Mouse (Mus musculus): ENCODE results near the gene Phf21a. TPM values are rescaled to one million over a fixed set of nuclear protein-coding genes. Genes with fewer than 3 reads are reported as not detected.

Gene Phf21a
- polyA plus RNA-seq, 1 experiment: 104 TPM

DNA sequence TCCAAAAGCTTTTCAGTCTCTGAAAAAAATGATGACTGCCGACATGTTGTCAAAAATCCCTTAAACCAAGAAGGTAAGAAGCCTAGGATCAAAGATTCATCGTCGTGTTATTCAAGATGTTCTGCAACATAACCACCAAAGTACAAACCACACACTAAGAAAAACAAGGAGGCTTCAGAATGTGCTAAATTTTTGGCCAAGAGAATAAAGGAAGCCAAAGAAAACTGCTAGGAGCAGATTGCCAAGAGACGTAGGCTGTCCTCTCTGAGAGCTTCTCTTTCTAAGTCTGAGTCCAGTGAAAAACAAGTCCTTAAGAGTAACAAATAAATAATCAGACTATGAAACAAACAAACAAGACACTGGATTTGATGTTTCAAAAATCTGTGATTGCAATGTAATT lies 219.6 kb downstream of the Phf21a start:
- DNase-seq (ENCODE audit: low read depth): no peak
- TF ChIP-seq POLR2A (IDR thresholded peaks at IDR 0.05; ENCODE audit: borderline replicate concordance, extremely low read depth, insufficient read depth, insufficient read length, poor library complexity, severe bottlenecking): no peak
- no peak for TF ChIP-seq CTCF (IDR thresholded peaks at IDR 0.05; ENCODE audit: borderline replicate concordance, extremely low read depth, insufficient read depth, insufficient read length)

DNA sequence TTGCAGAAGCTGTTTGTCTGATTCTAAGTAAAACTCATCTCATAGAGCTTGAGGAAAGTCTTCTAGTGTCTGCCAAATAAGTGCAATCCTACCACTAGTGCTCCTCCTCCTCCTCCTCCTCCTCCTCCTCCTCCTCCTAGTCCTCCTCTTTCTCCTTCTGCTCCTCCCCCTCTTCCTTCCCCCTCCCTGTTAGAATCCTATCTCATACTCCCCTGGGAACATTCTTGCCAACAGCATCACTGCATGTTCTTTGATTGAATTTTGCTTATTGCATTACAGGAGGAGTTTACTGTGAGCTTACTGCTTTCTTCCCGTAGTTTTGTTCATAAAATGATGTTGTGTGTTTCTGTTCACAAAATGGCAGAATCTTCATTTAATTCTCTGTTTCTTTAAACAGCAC lies 221.1 kb downstream of the Phf21a start:
- TF ChIP-seq CTCF (IDR thresholded peaks at IDR 0.05; ENCODE audit: borderline replicate concordance, extremely low read depth, insufficient read depth, insufficient read length) (no peak), POLR2A (IDR thresholded peaks at IDR 0.05; ENCODE audit: borderline replicate concordance, extremely low read depth, insufficient read depth, insufficient read length, poor library complexity, severe bottlenecking) (no peak)
- no peak for DNase-seq (ENCODE audit: low read depth)

DNA sequence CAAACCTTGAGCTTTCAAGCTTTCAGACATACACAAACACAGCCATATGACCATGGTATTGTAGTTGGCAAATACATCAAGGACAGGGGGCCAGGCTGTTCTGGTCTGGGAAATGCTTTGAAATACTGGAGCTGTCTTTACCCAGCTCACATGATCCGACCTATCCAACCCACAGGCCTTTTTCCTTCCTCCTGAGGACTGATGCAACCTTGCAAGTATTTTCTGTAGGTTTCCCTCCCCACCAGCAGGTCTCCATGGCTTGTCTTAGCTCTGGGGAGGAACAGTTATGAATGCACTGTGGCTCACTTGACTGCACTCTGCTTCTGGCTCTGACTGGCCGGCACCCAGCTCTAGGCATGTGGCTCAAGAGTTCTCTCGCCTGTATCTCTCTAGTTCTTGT lies 223.7 kb downstream of the Phf21a start:
- TF ChIP-seq CTCF (IDR thresholded peaks at IDR 0.05; ENCODE audit: borderline replicate concordance, extremely low read depth, insufficient read depth, insufficient read length): no peak
- TF ChIP-seq POLR2A (IDR thresholded peaks at IDR 0.05; ENCODE audit: borderline replicate concordance, extremely low read depth, insufficient read depth, insufficient read length, poor library complexity, severe bottlenecking): no peak
- no peak for DNase-seq (ENCODE audit: low read depth)

DNA sequence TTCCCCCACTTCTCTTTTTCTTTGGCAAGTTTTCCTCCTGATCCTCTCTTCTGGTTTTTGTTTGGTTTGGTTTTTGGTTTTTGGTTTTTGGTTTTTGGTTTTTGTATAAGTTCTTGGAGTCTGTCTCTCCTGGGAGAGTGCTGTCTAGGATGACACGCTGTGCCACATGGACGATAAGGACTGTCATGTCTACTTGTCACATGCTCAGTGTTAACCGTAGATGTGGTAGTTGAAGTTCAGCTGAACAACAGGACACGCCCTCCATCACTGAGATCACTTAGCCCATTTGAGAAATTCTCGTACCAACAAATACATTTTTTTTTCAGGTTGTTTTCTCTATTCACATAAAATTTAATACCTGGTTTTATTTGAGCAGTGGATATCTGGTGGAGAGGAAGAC lies 224.3 kb downstream of the Phf21a start:
- TF ChIP-seq POLR2A (IDR thresholded peaks at IDR 0.05; ENCODE audit: borderline replicate concordance, extremely low read depth, insufficient read depth, insufficient read length, poor library complexity, severe bottlenecking) (no peak), CTCF (IDR thresholded peaks at IDR 0.05; ENCODE audit: borderline replicate concordance, extremely low read depth, insufficient read depth, insufficient read length) (no peak)

DNA sequence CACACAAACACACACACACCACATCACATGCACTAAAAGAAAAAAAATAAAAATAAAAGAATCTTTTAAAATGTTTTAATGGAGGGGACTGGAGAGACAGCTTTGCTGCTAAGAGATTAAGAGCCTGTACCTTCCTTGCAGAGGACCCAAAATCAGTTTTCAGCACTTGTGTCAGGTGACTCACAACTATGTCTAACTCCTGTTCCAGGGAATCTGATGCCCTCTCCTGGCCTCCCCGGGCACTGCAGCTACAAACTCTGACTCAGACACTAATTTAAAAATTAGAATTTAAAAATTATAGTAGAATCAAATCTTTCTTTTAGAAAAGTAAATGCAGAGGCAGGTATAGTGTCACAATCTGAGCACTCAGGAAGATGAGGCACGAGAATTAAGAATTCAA lies 229.8 kb downstream of the Phf21a start:
- no peak for DNase-seq (ENCODE audit: low read depth)

More for the DNA sequence above, 224.3 kb downstream of the Phf21a start:
- DNase-seq (ENCODE audit: low read depth): no peak

DNA sequence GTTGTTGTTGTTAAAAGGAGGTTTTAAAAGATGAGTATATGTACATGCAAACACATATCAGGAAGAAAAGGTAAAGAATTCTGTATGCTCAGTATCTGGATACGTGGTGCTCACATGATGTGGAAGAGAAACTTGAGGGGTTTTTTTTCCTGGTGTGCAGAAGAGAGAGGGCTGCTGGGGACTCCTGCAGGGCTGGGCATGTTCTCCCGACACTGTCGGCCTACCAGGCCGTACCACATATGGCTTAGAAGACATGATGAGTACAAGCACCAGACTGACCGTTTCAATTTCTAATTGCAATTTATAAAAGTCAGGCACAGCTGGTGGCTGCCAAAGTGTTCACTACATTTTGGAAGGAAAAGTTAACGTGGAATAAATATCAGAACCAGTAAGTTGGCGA lies 232.8 kb downstream of the Phf21a start:
- DNase-seq (ENCODE audit: low read depth): no peak
- TF ChIP-seq CTCF (IDR thresholded peaks at IDR 0.05; ENCODE audit: borderline replicate concordance, extremely low read depth, insufficient read depth, insufficient read length): no peak
- TF ChIP-seq POLR2A (IDR thresholded peaks at IDR 0.05; ENCODE audit: borderline replicate concordance, extremely low read depth, insufficient read depth, insufficient read length, poor library complexity, severe bottlenecking): no peak

More for the DNA sequence above, 229.8 kb downstream of the Phf21a start:
- no peak for TF ChIP-seq POLR2A (IDR thresholded peaks at IDR 0.05; ENCODE audit: borderline replicate concordance, extremely low read depth, insufficient read depth, insufficient read length, poor library complexity, severe bottlenecking)
- peak; percentile 56; the same call in 1 of the 2 replicates for TF ChIP-seq CTCF (IDR thresholded peaks at IDR 0.05; ENCODE audit: borderline replicate concordance, extremely low read depth, insufficient read depth, insufficient read length)

DNA sequence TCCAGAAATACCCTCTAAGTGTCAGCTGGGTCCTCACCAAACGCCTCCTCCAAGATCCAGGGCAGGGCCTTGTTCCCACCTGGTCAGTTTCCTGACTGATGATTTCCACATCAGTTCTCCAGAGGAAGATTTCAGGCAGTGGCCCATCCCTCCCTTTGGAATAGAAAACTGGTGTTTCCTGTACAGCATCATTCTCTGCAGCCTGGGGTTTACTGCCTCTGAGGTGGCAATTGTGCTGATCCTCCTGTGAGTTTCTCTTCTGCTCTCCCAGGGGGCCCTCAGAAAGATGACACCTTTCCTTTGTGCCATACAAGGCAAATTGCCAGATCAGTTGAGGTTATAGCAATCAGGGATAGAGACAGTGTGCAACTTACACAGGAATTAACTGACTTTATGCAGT lies 233.3 kb downstream of the Phf21a start:
- no peak for DNase-seq (ENCODE audit: low read depth)
- TF ChIP-seq CTCF (IDR thresholded peaks at IDR 0.05; ENCODE audit: borderline replicate concordance, extremely low read depth, insufficient read depth, insufficient read length) (no peak), POLR2A (IDR thresholded peaks at IDR 0.05; ENCODE audit: borderline replicate concordance, extremely low read depth, insufficient read depth, insufficient read length, poor library complexity, severe bottlenecking) (no peak)

DNA sequence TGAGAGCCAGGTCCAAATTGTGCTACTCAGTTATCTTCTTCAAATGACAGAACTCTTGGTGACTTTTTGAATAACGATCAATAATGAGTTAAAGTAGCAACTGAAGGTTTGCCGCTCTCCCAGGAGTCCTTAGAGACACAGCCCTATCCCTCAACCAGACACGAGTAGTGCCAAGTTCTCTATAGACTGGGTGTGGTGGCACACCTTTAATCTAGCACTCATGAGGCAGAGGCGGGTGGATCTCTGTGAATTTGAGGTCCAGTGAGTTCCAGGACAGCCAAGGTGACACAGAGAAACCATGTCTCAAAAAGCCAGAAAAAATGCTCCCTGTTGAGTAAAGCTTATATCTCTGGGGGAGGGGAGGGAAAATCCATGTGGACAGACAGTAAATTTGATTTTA lies 234.7 kb downstream of the Phf21a start:
- TF ChIP-seq POLR2A (IDR thresholded peaks at IDR 0.05; ENCODE audit: borderline replicate concordance, extremely low read depth, insufficient read depth, insufficient read length, poor library complexity, severe bottlenecking): no peak
- no peak for TF ChIP-seq CTCF (IDR thresholded peaks at IDR 0.05; ENCODE audit: borderline replicate concordance, extremely low read depth, insufficient read depth, insufficient read length)
- no peak for DNase-seq (ENCODE audit: low read depth)

DNA sequence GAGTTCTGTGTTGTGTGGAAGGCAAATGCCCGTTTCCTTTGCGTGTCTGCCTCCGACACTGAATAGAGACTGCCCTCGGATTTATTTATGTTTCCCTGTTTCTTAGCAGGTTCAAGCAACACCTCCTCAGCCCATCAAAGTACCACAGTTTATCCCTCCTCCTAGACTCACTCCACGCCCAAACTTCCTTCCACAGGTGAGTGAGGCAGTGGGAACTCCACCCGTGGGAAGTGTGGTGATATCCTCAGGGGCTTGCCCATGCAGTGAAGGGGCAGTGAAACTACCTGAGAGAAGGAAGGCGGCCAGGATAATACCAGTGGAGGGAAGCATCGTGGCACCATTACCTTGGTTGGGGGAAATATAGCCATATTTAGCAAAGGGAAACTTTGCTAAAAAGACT lies 235.3 kb downstream of the Phf21a start:
- no peak for DNase-seq (ENCODE audit: low read depth)
- TF ChIP-seq POLR2A (IDR thresholded peaks at IDR 0.05; ENCODE audit: borderline replicate concordance, extremely low read depth, insufficient read depth, insufficient read length, poor library complexity, severe bottlenecking) (no peak), CTCF (IDR thresholded peaks at IDR 0.05; ENCODE audit: borderline replicate concordance, extremely low read depth, insufficient read depth, insufficient read length) (no peak)

DNA sequence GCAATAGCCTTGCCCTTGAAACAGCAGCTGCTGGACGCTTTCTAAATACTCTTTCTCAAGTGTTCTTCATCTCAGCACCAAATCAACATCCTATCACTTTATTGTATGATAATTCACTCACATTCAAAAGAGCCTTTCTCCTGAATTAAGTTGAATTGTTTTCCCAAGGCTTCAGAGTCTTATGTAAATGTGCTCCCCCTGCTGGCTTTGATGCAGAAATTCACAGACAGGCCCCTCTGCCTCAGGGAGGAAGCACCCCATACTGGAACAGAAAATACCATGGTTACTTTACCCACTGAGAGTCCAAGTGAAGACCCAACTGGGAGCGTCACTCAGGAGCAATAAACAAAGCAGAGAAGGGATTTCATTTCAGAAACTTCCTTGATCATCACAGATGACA lies 237.9 kb downstream of the Phf21a start:
- DNase-seq (ENCODE audit: low read depth): peak; percentile 75
- TF ChIP-seq CTCF (IDR thresholded peaks at IDR 0.05; ENCODE audit: borderline replicate concordance, extremely low read depth, insufficient read depth, insufficient read length): peak; percentile 67; the same call in 1 of the 2 replicates
- TF ChIP-seq POLR2A (IDR thresholded peaks at IDR 0.05; ENCODE audit: borderline replicate concordance, extremely low read depth, insufficient read depth, insufficient read length, poor library complexity, severe bottlenecking): no peak

DNA sequence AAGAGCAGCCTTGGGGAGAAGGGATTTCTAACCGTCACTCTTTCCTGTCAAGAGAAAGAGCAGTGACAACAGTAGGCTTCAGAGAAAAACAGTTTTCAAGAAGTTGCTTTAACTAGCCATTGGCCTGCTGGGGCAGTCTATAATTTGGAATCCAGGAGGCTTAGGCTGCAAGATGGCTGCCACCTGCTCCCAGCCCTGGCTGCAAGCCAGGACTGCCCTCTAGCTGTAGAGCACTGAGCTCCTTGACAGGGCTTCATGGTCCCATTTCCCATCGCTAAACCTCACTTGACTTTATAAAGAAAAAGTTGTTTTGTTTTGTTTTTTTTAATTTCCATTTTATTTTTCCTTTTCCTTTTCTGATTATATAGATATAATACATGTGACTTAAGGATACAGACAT lies 238.5 kb downstream of the Phf21a start:
- peak; percentile 46 for TF ChIP-seq CTCF (IDR thresholded peaks at IDR 0.05; ENCODE audit: borderline replicate concordance, extremely low read depth, insufficient read depth, insufficient read length)
- no peak for TF ChIP-seq POLR2A (IDR thresholded peaks at IDR 0.05; ENCODE audit: borderline replicate concordance, extremely low read depth, insufficient read depth, insufficient read length, poor library complexity, severe bottlenecking)
- peak; percentile 78 for DNase-seq (ENCODE audit: low read depth)

DNA sequence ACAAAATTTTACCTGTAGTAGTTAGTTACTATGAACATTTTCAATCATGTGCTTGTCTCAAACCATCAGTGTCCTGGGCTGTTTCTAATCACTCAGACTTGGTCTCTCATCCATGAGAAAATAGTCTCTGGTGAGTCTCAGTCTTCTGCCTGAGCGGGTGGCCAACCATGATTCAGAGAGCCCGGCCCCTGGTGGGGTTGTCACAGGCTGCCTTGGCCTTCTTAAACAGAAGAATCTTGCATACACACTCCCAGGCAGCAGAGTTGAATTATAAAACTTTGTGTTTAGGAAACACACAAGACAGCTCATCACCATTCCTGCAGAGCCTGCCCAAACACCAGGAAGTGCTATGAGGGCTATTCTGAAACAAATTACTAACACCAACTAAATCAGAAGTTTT lies 239.0 kb downstream of the Phf21a start:
- DNase-seq (ENCODE audit: low read depth): no peak
- no peak for TF ChIP-seq CTCF (IDR thresholded peaks at IDR 0.05; ENCODE audit: borderline replicate concordance, extremely low read depth, insufficient read depth, insufficient read length)
- TF ChIP-seq POLR2A (IDR thresholded peaks at IDR 0.05; ENCODE audit: borderline replicate concordance, extremely low read depth, insufficient read depth, insufficient read length, poor library complexity, severe bottlenecking): no peak
